Comparison of ENCODE assay signal across 23 mouse cellular contexts in the genomic region with DNA sequence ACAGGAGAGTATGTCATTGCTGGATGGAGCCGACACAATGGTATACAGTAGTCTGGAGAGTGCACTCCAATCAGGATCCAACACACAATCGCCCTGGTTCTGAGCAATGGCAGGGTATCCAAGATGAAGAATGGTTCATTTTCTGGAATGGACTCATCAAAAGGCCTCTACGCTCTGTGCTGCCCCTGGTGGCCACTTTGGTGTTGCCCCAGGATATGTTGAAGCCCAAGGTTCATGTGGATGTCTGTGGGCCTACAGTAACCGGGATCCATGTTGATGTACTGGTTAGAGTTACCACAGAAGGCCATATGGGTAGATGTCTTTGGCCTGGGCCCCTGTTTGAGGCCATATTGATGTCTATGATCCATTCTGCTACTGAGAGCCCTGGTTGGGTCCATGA. TPM values are rescaled to one million over a fixed set of nuclear protein-coding genes. Genes with fewer than 3 reads are reported as not detected.
DNase-seq lines count a peak whose midpoint lies in the region; ATAC-seq and TF ChIP-seq lines count a peak whose summit lies in the region.
"Had no signal": no experiment of that assay in that cellular context is flagged by ENCODE, and none has a peak within 500 bp of the region (broad histone marks: within the 10 kb centered on the region; RNA-seq: fewer than 3 reads in every experiment).

No protein-coding gene starts in this region.

- no peaks in the 10 kb centered on the region for H3K27me3 ChIP-seq in intestine, postnatal 0 days (replicated peaks; ENCODE audit: control insufficient read depth, insufficient read depth, low read length)
- no peaks in the 10 kb centered on the region for H3K27me3 ChIP-seq in intestine, embryonic 15.5 days (replicated peaks)
- no peaks in the 10 kb centered on the region for H3K27me3 ChIP-seq in midbrain, postnatal 0 days (ENCODE audit: insufficient read depth, low read length)
- H3K27me3 ChIP-seq in midbrain, embryonic 11.5 days (ENCODE audit: control insufficient read depth, insufficient read depth, low read length) = no peaks in the 10 kb centered on the region
- no peaks in the 10 kb centered on the region for H3K27me3 ChIP-seq in limb, embryonic 10.5 days (ENCODE audit: low read depth, poor library complexity, severe bottlenecking)
- H3K27me3 ChIP-seq: forebrain, embryonic 15.5 days; hindbrain, embryonic 13.5 days; limb, embryonic 12.5 days; stomach, embryonic 15.5 days had no signal

- H3K4me2 ChIP-seq in intestine, postnatal 0 days (replicated peaks; ENCODE audit: low read depth) = no peak overlapping the region
- H3K4me2 ChIP-seq in intestine, embryonic 15.5 days (replicated peaks) = no peak overlapping the region
- H3K4me2 ChIP-seq in midbrain, postnatal 0 days (ENCODE audit: low read depth, low read length, poor library complexity, severe bottlenecking) = no peak overlapping the region
- H3K4me2 ChIP-seq in midbrain, embryonic 11.5 days = no peak overlapping the region
- H3K4me2 ChIP-seq: forebrain, embryonic 15.5 days; hindbrain, embryonic 13.5 days; limb, embryonic 12.5 days; stomach, embryonic 15.5 days had no signal

- no peak overlapping the region for H3K9ac ChIP-seq in intestine, postnatal 0 days (ENCODE audit: low read depth, low read length)
- H3K9ac ChIP-seq in intestine, embryonic 15.5 days = no peak overlapping the region
- no peak overlapping the region for H3K9ac ChIP-seq in midbrain, postnatal 0 days (replicated peaks; ENCODE audit: low read length, poor library complexity, severe bottlenecking)
- H3K9ac ChIP-seq in midbrain, embryonic 11.5 days (ENCODE audit: low read length) = no peak overlapping the region
- H3K9ac ChIP-seq: forebrain, embryonic 15.5 days; hindbrain, embryonic 13.5 days; limb, embryonic 12.5 days; stomach, embryonic 15.5 days had no signal

- no peak for DNase-seq in midbrain, postnatal 0 days (ENCODE audit: low spot score)
- DNase-seq in midbrain, embryonic 11.5 days (ENCODE audit: low spot score, missing footprints) = no peak
- peak; percentile 35 for DNase-seq in ZHBTc4 (ENCODE audit: low read depth, low spot score)
- DNase-seq in limb, embryonic 10.5 days (ENCODE audit: low spot score) = no peak
- DNase-seq in frontal cortex, postnatal 10 days (ENCODE audit: low spot score in 2 of 2) = no peak
- DNase-seq: cerebellum, adult 9-11 months; heart, adult 2 months; kidney, adult 18-20 months; lung, adult 18-20 months; thymus, postnatal 36 days had no signal

- no peaks in the 10 kb centered on the region for H3K4me1 ChIP-seq in intestine, postnatal 0 days (replicated peaks; ENCODE audit: control insufficient read depth, insufficient read depth, low read length)
- no peaks in the 10 kb centered on the region for H3K4me1 ChIP-seq in intestine, embryonic 15.5 days (replicated peaks)
- H3K4me1 ChIP-seq in midbrain, postnatal 0 days (ENCODE audit: insufficient read depth, low read length) = no peaks in the 10 kb centered on the region
- no peaks in the 10 kb centered on the region for H3K4me1 ChIP-seq in midbrain, embryonic 11.5 days (ENCODE audit: control insufficient read depth, insufficient read depth, low read length)
- peaks cover 4% of the 10 kb centered on the region; the same call in 1 of the 2 replicates for H3K4me1 ChIP-seq in limb, embryonic 10.5 days
- H3K4me1 ChIP-seq: forebrain, embryonic 15.5 days; hindbrain, embryonic 13.5 days; limb, embryonic 12.5 days; stomach, embryonic 15.5 days had no signal

- 88% methylated on average over 4 of the region's 4 CpGs for WGBS in intestine, postnatal 0 days
- WGBS in intestine, embryonic 15.5 days = 89% methylated on average over 4 of the region's 4 CpGs
- 92% methylated on average over 4 of the region's 4 CpGs for WGBS in midbrain, postnatal 0 days
- WGBS in midbrain, embryonic 11.5 days = 89% methylated on average over 4 of the region's 4 CpGs
- 92% methylated on average over 4 of the region's 4 CpGs for WGBS in limb, embryonic 10.5 days

- no peak for ATAC-seq in intestine, postnatal 0 days
- ATAC-seq in intestine, embryonic 15.5 days = no peak
- no peak for ATAC-seq in midbrain, postnatal 0 days (ENCODE audit: low FRiP score)
- no peak for ATAC-seq in midbrain, embryonic 11.5 days (ENCODE audit: low FRiP score)
- peak; percentile 58 for ATAC-seq in megakaryocyte progenitor cell, adult 5-6 weeks (replicated peaks; ENCODE audit: poor library complexity)
- ATAC-seq: forebrain, embryonic 15.5 days had no signal

- no peaks in the 10 kb centered on the region for H3K9me3 ChIP-seq in intestine, postnatal 0 days (ENCODE audit: control insufficient read depth)
- no peaks in the 10 kb centered on the region for H3K9me3 ChIP-seq in intestine, embryonic 15.5 days
- H3K9me3 ChIP-seq in midbrain, postnatal 0 days (ENCODE audit: low read length) = no peaks in the 10 kb centered on the region
- no peaks in the 10 kb centered on the region for H3K9me3 ChIP-seq in midbrain, embryonic 11.5 days (ENCODE audit: control insufficient read depth, low read length)
- no peaks in the 10 kb centered on the region for H3K9me3 ChIP-seq in limb, embryonic 10.5 days (replicated peaks)
- H3K9me3 ChIP-seq: forebrain, embryonic 15.5 days; hindbrain, embryonic 13.5 days; limb, embryonic 12.5 days; stomach, embryonic 15.5 days had no signal

- H3K27ac ChIP-seq in intestine, postnatal 0 days (ENCODE audit: low read depth, low read length) = no peak overlapping the region
- no peak overlapping the region for H3K27ac ChIP-seq in intestine, embryonic 15.5 days
- H3K27ac ChIP-seq in midbrain, postnatal 0 days (ENCODE audit: low read depth, low read length) = no peak overlapping the region
- H3K27ac ChIP-seq in midbrain, embryonic 11.5 days (ENCODE audit: low read depth, low read length) = no peak overlapping the region
- no peak overlapping the region for H3K27ac ChIP-seq in limb, embryonic 10.5 days
- H3K27ac ChIP-seq: forebrain, embryonic 15.5 days; heart, adult 2 months; hindbrain, embryonic 13.5 days; limb, embryonic 12.5 days; macrophage; stomach, embryonic 15.5 days had no signal

- 0 out of 2 replicates have a peak, but pooled peaks have one; percentile 19 for TF ChIP-seq CTCF in intestine, postnatal 0 days (IDR thresholded peaks at IDR 0.05; ENCODE audit: low read depth)
- peak; percentile 22; the same call in 1 of the 2 replicates for TF ChIP-seq CTCF in midbrain, postnatal 0 days (IDR thresholded peaks at IDR 0.05)

- no peak overlapping the region for H3K4me3 ChIP-seq in intestine, postnatal 0 days (ENCODE audit: low read depth, low read length)
- H3K4me3 ChIP-seq in intestine, embryonic 15.5 days (replicated peaks) = no peak overlapping the region
- H3K4me3 ChIP-seq in midbrain, postnatal 0 days (ENCODE audit: low read depth, low read length) = no peak overlapping the region
- H3K4me3 ChIP-seq in midbrain, embryonic 11.5 days (ENCODE audit: low read depth, low read length) = no peak overlapping the region
- no peak overlapping the region for H3K4me3 ChIP-seq in limb, embryonic 10.5 days
- H3K4me3 ChIP-seq: forebrain, embryonic 15.5 days; heart, adult 2 months; hindbrain, embryonic 13.5 days; limb, embryonic 12.5 days; stomach, embryonic 15.5 days had no signal

- no peaks in the 10 kb centered on the region for H3K36me3 ChIP-seq in intestine, postnatal 0 days (ENCODE audit: control insufficient read depth, insufficient read depth)
- H3K36me3 ChIP-seq in intestine, embryonic 15.5 days = no peaks in the 10 kb centered on the region
- no peaks in the 10 kb centered on the region for H3K36me3 ChIP-seq in midbrain, postnatal 0 days (ENCODE audit: insufficient read depth, low read length)
- no peaks in the 10 kb centered on the region for H3K36me3 ChIP-seq in midbrain, embryonic 11.5 days (ENCODE audit: control insufficient read depth, insufficient read depth, low read length)
- H3K36me3 ChIP-seq in limb, embryonic 10.5 days = no peaks in the 10 kb centered on the region
- H3K36me3 ChIP-seq: forebrain, embryonic 15.5 days; hindbrain, embryonic 13.5 days; limb, embryonic 12.5 days; stomach, embryonic 15.5 days had no signal

RNA-seq across cellular contexts. Expression of gene A730009L09Rik, which starts 31.1 kb away (rescaled TPM):
- polyA plus RNA-seq in intestine, postnatal 0 days (2015; fragmentation: Nextera tagmentation; extraction: Ambion mirVana) = not detected in 2 replicates
- not detected in 2 replicates for polyA plus RNA-seq in intestine, embryonic 15.5 days (2015; fragmentation: Nextera tagmentation; extraction: Ambion mirVana)
- 0.19 and 0.60 TPM in 2 replicates for total RNA-seq in midbrain, postnatal 0 days (2014; rRNA removed)
- polyA plus RNA-seq in midbrain, postnatal 0 days (2015; fragmentation: Nextera tagmentation; extraction: Ambion mirVana) = 0.14 and 0.15 TPM in 2 replicates
- polyA plus RNA-seq in midbrain, embryonic 11.5 days (2014; fragmentation: Nextera tagmentation; extraction: Ambion mirVana) = not detected in 2 replicates
- total RNA-seq in megakaryocyte progenitor cell, adult 5-6 weeks (2015) = not detected in 2 replicates
- not detected in 2 replicates for total RNA-seq in megakaryocyte progenitor cell, adult 5-6 weeks (2017)
- polyA plus RNA-seq in limb, embryonic 10.5 days (2016; fragmentation: Nextera tagmentation; extraction: Ambion mirVana) = not detected in 2 replicates
- total RNA-seq: gastrocnemius, adult 8-10 months; heart, adult 2 months had no signal
- polyA plus RNA-seq: forebrain, embryonic 15.5 days; heart, adult 2 months; heart, postnatal 0 days; hindbrain, embryonic 13.5 days; large intestine, adult 2 months; limb, embryonic 12.5 days; macrophage; neural tube, embryonic 14.5 days; small intestine, adult 2 months; stomach, embryonic 15.5 days had no signal
